Mouse (Mus musculus): ENCODE measurements at regions not wholly inside any gene's neighbourhood (a gene's known extent, or its start where the extent isn't known, plus 50 kb on each side); places are given as distances from the start of the nearest gene placed in this dataset.

- no peaks in the 10 kb centered on the region for H3K36me3 ChIP-seq (ENCODE audit: control insufficient read depth in 1 of 2, insufficient read depth in 2 of 2, low read length in 2 of 2)
- H3K27ac ChIP-seq (ENCODE audit: control insufficient read depth, low read depth, low read length), result no peak overlapping the region
- H3K27me3 ChIP-seq (ENCODE audit: control insufficient read depth in 1 of 2, insufficient read depth in 2 of 2, low read length in 2 of 2), result no peaks in the 10 kb centered on the region
- H3K9ac ChIP-seq (ENCODE audit: control insufficient read depth, low read depth, low read length, poor library complexity, severe bottlenecking), result no peak overlapping the region
- TF ChIP-seq ZC3H11A (IDR thresholded peaks at IDR 0.05; ENCODE audit: low read depth, low read length), result no peak
- no peak for TF ChIP-seq ZKSCAN1 (IDR thresholded peaks at IDR 0.05; ENCODE audit: low read depth, low read length)
- TF ChIP-seq CHD1 (IDR thresholded peaks at IDR 0.05; ENCODE audit: low read depth, low read length), result no peak
- no peak for TF ChIP-seq UBTF (IDR thresholded peaks at IDR 0.05; ENCODE audit: borderline replicate concordance, insufficient read depth, low read depth, low read length)
- TF ChIP-seq BHLHE40 (IDR thresholded peaks at IDR 0.05; ENCODE audit: borderline replicate concordance, low read depth, low read length), result no peak
- TF ChIP-seq ZNF384 (IDR thresholded peaks at IDR 0.05; ENCODE audit: low read depth, low read length), result no peak
- TF ChIP-seq MYC (IDR thresholded peaks at IDR 0.05; ENCODE audit: low read depth, low read length), result no peak
- TF ChIP-seq ETS1 (IDR thresholded peaks at IDR 0.05; ENCODE audit: low read depth, low read length), result no peak
- no peak for DNase-seq (ENCODE audit: low read depth, low spot score)
- H3K4me1 ChIP-seq (ENCODE audit: control insufficient read depth in 1 of 2, insufficient read depth in 2 of 2, low read length in 2 of 2), result no peaks in the 10 kb centered on the region
- H3K79me2 ChIP-seq (ENCODE audit: control insufficient read depth, insufficient read depth, low read length, poor library complexity), result no peaks in the 10 kb centered on the region
- no peaks in the 10 kb centered on the region for H3K9me3 ChIP-seq (replicated peaks; ENCODE audit: insufficient read depth, low read length)
- no peak overlapping the region for H3K4me3 ChIP-seq (ENCODE audit: control insufficient read depth in 1 of 2, insufficient read depth in 1 of 2, low read depth in 2 of 2, low read length in 2 of 2)
These were observed 186.7 kb upstream of the Zfp507 start for GRCm38 (mm10) chr7:35989456-35989855.

DNA sequence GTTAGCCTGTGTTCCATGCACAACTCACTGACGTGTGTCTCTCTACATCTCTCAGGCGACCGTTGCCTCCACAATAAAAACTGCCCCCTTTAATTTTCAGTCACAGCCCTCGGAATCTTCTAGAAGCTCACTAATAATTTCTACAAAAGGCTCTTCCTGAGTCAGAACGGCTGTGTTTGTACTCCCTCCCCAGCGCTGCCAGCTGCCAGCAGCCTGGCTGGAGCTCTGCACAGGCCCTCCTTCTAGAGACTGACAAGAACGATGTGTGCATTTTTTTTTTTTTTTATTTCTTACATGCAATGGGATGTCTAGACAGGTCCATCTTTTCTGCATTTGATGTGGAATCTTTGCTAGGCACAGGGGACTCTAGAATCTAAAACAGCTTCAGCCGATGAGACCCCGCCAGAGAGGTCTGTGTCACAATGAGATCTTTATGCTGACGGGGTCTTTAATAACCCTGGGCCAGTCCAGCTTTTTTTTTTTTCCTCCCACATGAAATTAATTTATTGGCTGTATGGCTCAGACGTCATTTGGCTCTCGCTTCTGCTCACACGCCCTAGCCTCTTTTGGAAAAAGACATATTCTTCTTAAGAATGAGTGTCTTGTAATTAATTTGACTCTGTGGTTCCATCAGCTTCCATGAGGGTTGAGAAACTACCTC, 185.8 kb upstream of the Zfp507 start:
- no peak overlapping the region for H3K9ac ChIP-seq (ENCODE audit: control insufficient read depth, low read depth, low read length, poor library complexity, severe bottlenecking)

GRCm38 (mm10) chr7:35977986-35978385, 175.2 kb upstream of the Zfp507 start:
- Histone ChIP-seq H3K9ac (ENCODE audit: control insufficient read depth, low read depth, low read length, poor library complexity, severe bottlenecking) (no peak overlapping the region), H3K27ac (ENCODE audit: control insufficient read depth, low read depth, low read length) (no peak overlapping the region), H3K79me2 (ENCODE audit: control insufficient read depth, insufficient read depth, low read length, poor library complexity) (no peaks in the 10 kb centered on the region), H3K4me1 (ENCODE audit: control insufficient read depth in 1 of 2, insufficient read depth in 2 of 2, low read length in 2 of 2) (no peaks in the 10 kb centered on the region), H3K36me3 (ENCODE audit: control insufficient read depth in 1 of 2, insufficient read depth in 2 of 2, low read length in 2 of 2) (no peaks in the 10 kb centered on the region), H3K4me3 (ENCODE audit: control insufficient read depth in 1 of 2, insufficient read depth in 1 of 2, low read depth in 2 of 2, low read length in 2 of 2) (no peak overlapping the region), H3K27me3 (ENCODE audit: control insufficient read depth in 1 of 2, insufficient read depth in 2 of 2, low read length in 2 of 2) (no peaks in the 10 kb centered on the region; a peak in 1 of 4 replicates), H3K9me3 (replicated peaks; ENCODE audit: insufficient read depth, low read length) (no peaks in the 10 kb centered on the region)
- TF ChIP-seq NELFE (IDR thresholded peaks at IDR 0.05; ENCODE audit: low read depth, low read length), result no peak
- TF ChIP-seq TCF12 (IDR thresholded peaks at IDR 0.05; ENCODE audit: low read depth, low read length), result no peak
- no peak for TF ChIP-seq SIN3A (IDR thresholded peaks at IDR 0.05; ENCODE audit: low read length)
- no peak for TF ChIP-seq ELF1 (IDR thresholded peaks at IDR 0.05; ENCODE audit: low read depth, low read length)
- no peak for TF ChIP-seq HCFC1 (IDR thresholded peaks at IDR 0.05; ENCODE audit: low read depth, low read length)
- no peak for TF ChIP-seq MEF2A (IDR thresholded peaks at IDR 0.05; ENCODE audit: extremely low read depth, insufficient replicate concordance, low read depth, low read length, poor library complexity, severe bottlenecking)
- no peak for TF ChIP-seq USF2 (IDR thresholded peaks at IDR 0.05; ENCODE audit: borderline replicate concordance in 1 of 2, insufficient read depth in 1 of 2, low read depth in 1 of 2, low read length in 2 of 2)
- TF ChIP-seq POLR2AphosphoS5 (IDR thresholded peaks at IDR 0.05; ENCODE audit: borderline replicate concordance, low read depth, low read length), result no peak
- TF ChIP-seq ZMIZ1 (IDR thresholded peaks at IDR 0.05; ENCODE audit: low read depth, low read length), result no peak
- no peak for TF ChIP-seq UBTF (IDR thresholded peaks at IDR 0.05; ENCODE audit: borderline replicate concordance, insufficient read depth, low read depth, low read length)
- no peak for TF ChIP-seq MXI1 (IDR thresholded peaks at IDR 0.05; ENCODE audit: low read depth, low read length)
- TF ChIP-seq USF1 (IDR thresholded peaks at IDR 0.05; ENCODE audit: low read depth, low read length), result no peak
- no peak for TF ChIP-seq RCOR1 (IDR thresholded peaks at IDR 0.05; ENCODE audit: low read depth, low read length)
- no peak for TF ChIP-seq MAX (IDR thresholded peaks at IDR 0.05; ENCODE audit: low read length)
- TF ChIP-seq CTCF (IDR thresholded peaks at IDR 0.05 in 2 of 3, conservative IDR thresholded peaks at IDR 0.05 in 1 of 3; ENCODE audit: control insufficient read depth in 1 of 3, insufficient read depth in 1 of 3, low read depth in 2 of 3, low read length in 3 of 3, poor library complexity in 1 of 3, severe bottlenecking in 1 of 3), result no peak
- no peak for TF ChIP-seq MYC (IDR thresholded peaks at IDR 0.05; ENCODE audit: low read depth, low read length)
- no peak for DNase-seq (ENCODE audit: low read depth, low spot score)

More for the DNA sequence above, 185.8 kb upstream of the Zfp507 start:
- H3K36me3 ChIP-seq (ENCODE audit: control insufficient read depth in 1 of 2, insufficient read depth in 2 of 2, low read length in 2 of 2), result no peaks in the 10 kb centered on the region
- H3K79me2 ChIP-seq (ENCODE audit: control insufficient read depth, insufficient read depth, low read length, poor library complexity), result no peaks in the 10 kb centered on the region
- H3K4me3 ChIP-seq (ENCODE audit: control insufficient read depth in 1 of 2, insufficient read depth in 1 of 2, low read depth in 2 of 2, low read length in 2 of 2), result no peak overlapping the region
- H3K27ac ChIP-seq (ENCODE audit: control insufficient read depth, low read depth, low read length), result no peak overlapping the region
- no peaks in the 10 kb centered on the region for H3K9me3 ChIP-seq (replicated peaks; ENCODE audit: insufficient read depth, low read length)
- DNase-seq (ENCODE audit: low read depth, low spot score), result no peak
- TF ChIP-seq ETS1 (IDR thresholded peaks at IDR 0.05; ENCODE audit: low read depth, low read length) (no peak), KAT2A (conservative IDR thresholded peaks at IDR 0.05; ENCODE audit: low read depth, low read length) (no peak), ELF1 (IDR thresholded peaks at IDR 0.05; ENCODE audit: low read depth, low read length) (no peak)
- H3K27me3 ChIP-seq (ENCODE audit: control insufficient read depth in 1 of 2, insufficient read depth in 2 of 2, low read length in 2 of 2), result no peaks in the 10 kb centered on the region
- no peaks in the 10 kb centered on the region for H3K4me1 ChIP-seq (ENCODE audit: control insufficient read depth in 1 of 2, insufficient read depth in 2 of 2, low read length in 2 of 2)
